Mouse (Mus musculus) urinary bladder, postnatal 10 days (tissue): ENCODE data around the gene Rfx5.
A peak's percentile ranks its signal among the peaks of the same experiment; 100 is the strongest.
"Not testable (repeated sequence)": the region's sequence is repeated elsewhere in the genome, so short reads cannot be mapped to it uniquely, and the experiment has no call there.

Experiments
- DNase-seq: peaks from one replicate; pipeline ENCODE4 v3.0.0; 2022; ENCODE audit warnings: low spot score

Rfx5 gene

DNA sequence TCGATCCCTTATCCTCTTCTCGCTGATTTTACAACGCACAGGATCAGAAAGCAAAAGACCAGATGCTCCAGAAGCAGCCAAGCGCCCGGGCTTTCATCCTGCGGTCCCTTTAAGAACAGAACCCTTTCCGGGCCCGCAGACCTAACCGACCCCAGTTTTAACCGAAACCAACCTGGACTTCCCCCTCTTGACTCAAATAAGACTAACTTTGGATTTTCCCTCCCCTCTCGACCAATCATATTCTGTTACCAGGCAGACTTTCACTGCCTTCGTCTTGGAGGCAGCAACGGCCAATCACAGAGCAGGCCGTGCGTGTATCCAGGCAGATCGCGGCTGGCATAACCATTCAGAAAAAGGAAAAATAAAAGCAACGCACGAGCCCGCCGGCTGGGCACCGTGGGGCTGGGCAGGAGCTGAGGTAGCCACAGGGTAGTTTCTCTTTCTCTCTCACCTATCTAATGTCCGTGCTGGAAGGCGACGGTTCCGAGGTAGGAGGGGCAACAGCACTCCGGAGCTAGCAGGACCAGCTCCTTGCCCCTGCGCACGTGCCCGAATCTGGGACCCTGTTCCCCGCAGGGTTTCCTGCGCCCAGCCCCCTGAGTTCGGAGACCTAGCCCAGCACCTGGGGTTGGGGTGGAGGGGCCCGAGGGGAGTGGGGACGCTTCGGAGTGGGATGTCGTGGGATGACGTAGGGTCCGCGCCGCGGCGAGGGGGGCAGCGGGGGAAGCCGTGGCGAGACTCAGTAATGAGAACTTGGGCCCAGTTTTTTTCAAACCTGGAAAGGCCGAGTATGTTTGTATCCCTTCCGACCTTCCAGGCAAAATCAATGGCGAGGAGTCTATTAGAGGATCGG, at the start of gene Rfx5:
TSS of gene Rfx5 (plus strand) at position 312 of the 853 bp plus-strand sequence.
- DNase-seq: peak; percentile 71

DNA sequence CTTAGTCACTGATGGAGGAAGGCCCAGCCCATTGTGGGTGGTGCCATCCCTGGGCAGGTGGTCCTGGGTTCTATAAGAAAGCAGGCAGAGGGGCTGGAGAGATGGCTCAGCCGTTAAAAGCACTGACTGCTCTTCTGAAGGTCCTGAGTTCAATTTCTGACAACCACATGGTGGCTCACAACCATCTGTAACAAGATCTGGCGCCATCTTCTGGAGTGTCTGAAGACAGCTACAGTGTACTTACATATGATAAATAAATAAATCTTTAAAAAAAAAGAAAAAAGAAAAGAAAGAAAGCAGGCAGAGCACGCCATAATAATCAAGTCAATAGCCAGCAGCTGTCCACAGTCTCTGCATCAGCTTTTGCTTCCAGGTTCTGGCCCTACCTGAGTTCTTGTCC, 49.1 kb upstream of the Rfx5 start:
- not testable (repeated sequence) for DNase-seq

GRCm38 (mm10) chr3:94906482-94906881, 47.4 kb upstream of the Rfx5 start:
- no peak for DNase-seq

- no peak for DNase-seq
Observed at GRCm38 (mm10) chr3:94911050-94911693, 42.7 kb upstream of the Rfx5 start.

DNA sequence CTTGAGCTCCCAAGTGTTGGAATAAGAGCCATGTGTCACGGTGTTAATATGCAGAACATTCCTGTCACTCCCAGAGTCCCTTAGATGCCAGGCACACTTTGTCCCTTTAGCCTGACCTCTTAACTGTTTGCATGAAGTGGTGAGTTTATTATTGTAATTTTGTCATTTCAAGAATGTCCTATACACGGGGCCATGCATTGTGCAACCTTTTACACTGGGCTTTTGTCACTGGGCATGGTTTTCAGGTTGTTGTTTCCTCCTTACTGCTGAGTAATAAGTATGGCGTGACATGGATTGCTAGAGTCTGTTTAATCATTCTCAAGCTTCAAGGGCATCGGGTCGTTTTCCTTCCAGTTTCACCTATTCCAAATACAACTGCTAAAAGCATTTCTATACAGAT, 40.1 kb upstream of the Rfx5 start:
- no peak for DNase-seq

DNA sequence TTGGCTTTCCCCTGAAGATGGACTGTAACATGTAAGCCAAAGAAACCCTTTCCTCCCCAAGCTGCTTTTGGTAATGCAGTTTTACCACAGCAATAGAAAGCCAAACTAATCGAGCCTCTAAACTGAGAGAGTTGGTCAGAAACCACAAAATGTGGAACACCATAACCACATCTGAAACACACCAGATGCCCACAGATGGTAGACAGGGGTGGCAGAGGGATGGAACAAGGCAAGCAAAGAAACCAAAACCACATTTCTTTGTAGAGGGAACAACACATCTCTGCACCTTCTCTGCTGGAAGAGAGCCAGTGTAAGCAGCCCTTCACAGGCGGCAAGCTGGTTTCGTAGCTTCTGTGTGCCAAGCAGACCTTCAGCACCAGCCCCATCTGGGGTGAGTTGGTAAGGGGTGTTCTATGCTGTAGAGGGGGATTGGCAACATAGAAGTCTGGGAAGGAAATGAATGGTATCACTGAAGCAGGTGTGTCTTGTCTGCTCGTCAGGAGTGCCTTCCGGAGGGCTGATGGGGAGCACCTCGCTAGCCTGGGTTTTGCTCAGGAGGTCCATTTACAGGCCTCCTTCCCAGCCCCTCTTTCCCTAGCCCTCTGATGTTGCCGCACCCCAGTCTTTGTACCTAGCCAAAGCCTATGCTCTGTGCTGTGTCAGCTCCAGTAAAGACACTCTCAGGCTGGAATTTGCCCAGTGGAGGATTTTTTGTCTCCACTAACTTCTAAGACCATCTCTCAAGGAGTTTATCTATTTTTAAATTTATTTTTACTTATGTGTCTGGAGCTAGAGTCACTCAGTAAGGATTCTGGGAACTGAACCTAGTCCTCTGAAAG, 37.8 kb upstream of the Rfx5 start:
- DNase-seq: no peak

DNA sequence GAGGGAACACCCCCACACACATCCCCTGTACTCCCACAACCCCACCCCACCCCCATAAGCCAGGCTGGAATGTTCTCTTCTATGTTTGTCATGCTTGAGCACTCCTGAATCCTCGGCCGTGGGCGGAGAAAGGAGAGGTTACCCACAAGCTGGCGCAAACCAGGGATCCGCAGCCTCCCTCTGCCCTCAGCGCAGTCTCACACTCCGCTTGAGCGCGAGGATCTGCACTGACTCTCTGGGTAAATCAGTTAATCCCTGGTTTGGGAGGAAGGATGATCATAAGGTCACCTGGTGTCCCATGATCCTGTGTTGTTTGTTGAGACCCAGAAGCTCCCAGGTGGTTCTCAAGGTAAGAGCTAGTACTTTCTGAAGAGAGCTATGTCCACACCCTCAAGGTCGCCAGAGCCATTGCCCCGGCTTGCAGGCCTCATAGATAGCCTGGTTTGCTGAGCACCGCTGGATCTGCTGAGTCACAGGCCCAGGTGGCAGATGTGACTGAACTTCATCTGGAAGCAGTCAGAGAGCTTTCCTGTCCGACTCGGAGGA, 36.0 kb upstream of the Rfx5 start:
- no peak for DNase-seq

DNA sequence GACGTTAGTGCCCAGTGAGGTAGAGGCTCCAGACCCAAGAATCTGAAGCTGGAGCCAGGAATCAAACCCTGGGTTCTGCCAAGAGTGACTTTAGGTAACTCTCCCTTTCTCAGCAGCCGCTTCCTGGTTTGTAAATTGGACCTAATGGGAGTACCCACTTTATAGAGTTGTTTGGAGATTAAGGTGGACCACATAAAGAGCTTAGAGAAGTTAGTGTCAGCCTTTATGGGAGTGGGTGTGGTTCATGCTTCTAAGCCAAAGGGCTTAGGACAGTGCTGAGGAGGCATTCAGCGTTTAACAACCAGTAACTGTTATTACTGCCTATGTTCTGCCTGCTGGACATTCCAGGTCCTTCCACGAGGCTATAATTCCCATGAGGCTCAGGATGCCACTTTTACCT, 35.0 kb upstream of the Rfx5 start:
- no peak for DNase-seq

DNA sequence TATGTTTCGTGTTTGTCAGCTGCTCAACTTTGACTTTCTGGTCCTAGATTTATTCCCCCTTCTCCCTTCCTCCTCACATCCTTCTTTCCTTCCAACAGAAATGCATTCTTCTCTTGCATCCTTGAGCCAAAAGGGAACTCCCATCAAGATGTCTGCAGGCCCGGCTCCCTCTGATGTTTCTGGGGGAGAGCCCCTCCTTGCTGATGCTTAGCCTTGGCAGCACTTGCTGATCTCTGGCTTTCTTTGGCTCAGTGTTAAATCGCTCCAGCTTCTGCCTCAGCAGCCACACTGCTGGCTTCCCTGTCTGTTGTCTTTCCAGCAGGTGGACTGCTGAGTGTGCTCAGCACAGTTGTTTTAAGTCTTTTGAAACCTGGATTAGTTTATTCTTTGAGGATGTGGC, 32.8 kb upstream of the Rfx5 start:
- no peak for DNase-seq

DNA sequence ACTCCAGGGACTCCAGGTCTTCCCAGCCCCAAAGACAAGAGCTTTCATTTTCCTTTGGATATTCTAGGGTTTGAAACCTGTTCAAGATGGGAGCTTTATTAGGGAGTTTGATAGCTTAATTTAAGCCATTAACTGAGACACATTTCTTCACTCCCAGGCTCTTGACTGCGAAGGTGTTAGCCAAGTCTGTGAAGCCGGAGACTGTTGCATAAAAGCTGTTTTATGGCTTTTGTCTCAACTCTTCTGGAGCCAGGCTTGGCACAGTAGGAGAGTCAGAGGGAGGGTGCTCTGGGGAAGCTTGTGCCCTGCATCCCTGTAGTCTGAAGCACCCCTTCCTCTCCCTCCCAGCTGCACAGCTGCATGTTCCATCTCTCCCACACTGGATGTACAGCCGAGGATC, 31.5 kb upstream of the Rfx5 start:
- DNase-seq: no peak

DNA sequence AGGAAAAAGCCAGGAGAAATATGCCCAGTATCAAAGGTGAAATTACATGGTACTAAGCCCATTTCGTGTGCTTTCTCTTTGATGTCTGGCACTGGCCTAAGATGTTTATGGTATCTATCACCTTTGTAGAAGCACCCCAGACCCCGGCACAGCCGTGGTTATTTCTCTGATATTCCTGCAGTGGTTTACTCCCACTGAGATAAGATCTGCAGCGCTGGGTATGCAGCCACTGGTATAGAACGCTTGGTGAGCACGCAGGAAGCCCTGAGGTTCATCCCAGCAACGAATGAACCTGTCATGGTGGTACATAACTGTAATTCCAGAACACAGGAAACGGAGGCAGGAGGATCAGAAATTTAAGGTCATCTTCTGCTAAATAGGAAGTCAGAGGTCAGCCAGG, 29.2 kb upstream of the Rfx5 start:
- DNase-seq: no peak

- DNase-seq: not testable (repeated sequence)
Observed at GRCm38 (mm10) chr3:94926301-94926736, 27.6 kb upstream of the Rfx5 start.

- not testable (repeated sequence) for DNase-seq
Observed at GRCm38 (mm10) chr3:94928979-94929378, 24.9 kb upstream of the Rfx5 start.

- not testable (repeated sequence) for DNase-seq
Observed at GRCm38 (mm10) chr3:94930386-94931266, 23.2 kb upstream of the Rfx5 start.

GRCm38 (mm10) chr3:94931427-94932082, 22.3 kb upstream of the Rfx5 start:
- DNase-seq: not testable (repeated sequence)

- DNase-seq: not testable (repeated sequence)
Observed at GRCm38 (mm10) chr3:94932279-94932678, 21.6 kb upstream of the Rfx5 start.

- DNase-seq: peak; percentile 33
Observed at GRCm38 (mm10) chr3:94932809-94933564, 20.9 kb upstream of the Rfx5 start, which contains the start of gene Selenbp1. Gene Selenbp1 (plus strand): TSS chr3:94933056.

DNA sequence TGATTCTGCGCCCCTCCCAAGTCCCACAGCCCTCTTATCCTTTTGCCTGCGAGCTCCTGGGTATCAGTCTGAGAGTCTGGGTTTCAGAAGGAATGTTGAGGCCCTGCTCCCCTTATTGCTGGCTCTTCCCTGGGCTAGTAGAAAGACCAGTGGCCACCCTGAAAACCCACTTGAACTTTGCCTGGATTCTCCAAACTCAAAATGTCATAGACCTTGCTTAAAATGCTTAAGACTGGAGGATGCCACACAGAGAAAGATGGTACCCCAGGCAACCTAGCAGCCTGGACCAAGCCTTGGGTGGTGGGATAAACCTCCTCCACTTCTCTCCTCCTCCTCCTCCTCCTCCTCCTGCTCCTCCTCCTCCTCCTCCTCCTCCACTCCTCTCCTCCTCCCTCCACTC, 20.3 kb upstream of the Rfx5 start:
- not testable (repeated sequence) for DNase-seq

DNA sequence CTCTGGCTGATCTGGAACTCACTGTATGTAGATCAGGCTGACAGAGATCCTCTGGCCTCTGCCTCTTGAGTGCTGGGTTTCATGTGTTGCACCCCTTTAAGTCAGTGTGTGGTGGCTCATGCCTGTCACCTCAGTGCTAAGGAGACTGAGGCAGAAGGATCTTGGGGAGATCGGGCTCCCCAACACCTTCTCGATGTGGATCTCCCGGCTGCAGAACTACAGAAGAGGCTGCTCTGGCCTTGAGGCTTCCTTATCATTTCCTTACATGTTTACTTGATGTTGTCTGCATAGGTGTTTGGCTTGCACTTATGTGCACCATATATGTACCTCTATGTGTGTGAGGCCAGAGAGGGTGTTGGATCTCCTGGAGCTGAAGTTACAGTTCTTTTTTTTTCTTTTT, 19.3 kb upstream of the Rfx5 start:
- DNase-seq: not testable (repeated sequence)

- not testable (repeated sequence) for DNase-seq
Observed at GRCm38 (mm10) chr3:94935332-94935731, 18.5 kb upstream of the Rfx5 start.
